Mouse (Mus musculus) stomach, embryonic 15.5 days (tissue): ENCODE results near the gene Dmwd. TPM values are rescaled to one million over a fixed set of nuclear protein-coding genes. Genes with fewer than 3 reads are reported as not detected.
A peak's percentile ranks its signal among the peaks of the same experiment; 100 is the strongest.
"Not testable (repeated sequence)": the region's sequence is repeated elsewhere in the genome, so short reads cannot be mapped to it uniquely, and the experiment has no call there.

Experiments used
- ATAC-seq: fragments of 200-750 bp; cut with Nextera tagmentation; 2 replicates; pipeline ENCODE4 v1.8.0; 2017; ENCODE audit warnings: low read depth, moderate number of reproducible peaks, moderate TSS enrichment; ENCODE audit not compliant: insufficient read depth, low FRiP score
- H3K27ac ChIP-seq: fragments of 300-500 bp; sonication (generic); 2 replicates; pipeline ENCODE4 v1.5.1; 2015; ENCODE audit warnings: mild to moderate bottlenecking, inconsistent platforms
- H3K27me3 ChIP-seq: fragments of 300-500 bp; sonication (generic); replicated peaks from 2 replicates; pipeline ENCODE4 v1.6.1; 2015; ENCODE audit warnings: inconsistent platforms
- H3K36me3 ChIP-seq: fragments of 300-500 bp; sonication (generic); 2 replicates; pipeline ENCODE4 v1.6.1; 2015; ENCODE audit warnings: inconsistent platforms
- H3K4me1 ChIP-seq: fragments of 300-500 bp; sonication (generic); 2 replicates; pipeline ENCODE4 v1.6.1; 2015; ENCODE audit warnings: inconsistent platforms
- H3K4me2 ChIP-seq: fragments of 300-500 bp; sonication (generic); 2 replicates; pipeline ENCODE4 v1.6.1; 2015; ENCODE audit warnings: mild to moderate bottlenecking, inconsistent platforms
- H3K4me3 ChIP-seq: fragments of 300-500 bp; sonication (generic); replicated peaks from 2 replicates; pipeline ENCODE4 v1.5.1; 2015; ENCODE audit warnings: inconsistent platforms
- H3K9ac ChIP-seq: fragments of 300-500 bp; sonication (generic); 2 replicates; pipeline ENCODE4 v1.6.1; 2015; ENCODE audit warnings: inconsistent platforms
- H3K9me3 ChIP-seq: fragments of 300-500 bp; sonication (generic); 2 replicates; pipeline ENCODE4 v1.6.1; 2016; ENCODE audit warnings: inconsistent platforms
- WGBS: fragments of 180-500 bp; shearing (Covaris S2); methylation state at CpG from one replicate; pipeline ENCODE4 v1.1.7; 2015; 5-methylcytosine and 5-hydroxymethylcytosine counted together
- polyA plus RNA-seq: library from polyadenylated mRNA; unstranded; fragments of >200 nt; fragmentation: Nextera tagmentation; extraction: Ambion mirVana; gene quantifications from 2 replicates; pipeline ENCODE4 v1.2.1, GENCODE M21; 2015

Dmwd gene
- polyA plus RNA-seq, 1 experiment from 2014 or later: 13.7 TPM

DNA sequence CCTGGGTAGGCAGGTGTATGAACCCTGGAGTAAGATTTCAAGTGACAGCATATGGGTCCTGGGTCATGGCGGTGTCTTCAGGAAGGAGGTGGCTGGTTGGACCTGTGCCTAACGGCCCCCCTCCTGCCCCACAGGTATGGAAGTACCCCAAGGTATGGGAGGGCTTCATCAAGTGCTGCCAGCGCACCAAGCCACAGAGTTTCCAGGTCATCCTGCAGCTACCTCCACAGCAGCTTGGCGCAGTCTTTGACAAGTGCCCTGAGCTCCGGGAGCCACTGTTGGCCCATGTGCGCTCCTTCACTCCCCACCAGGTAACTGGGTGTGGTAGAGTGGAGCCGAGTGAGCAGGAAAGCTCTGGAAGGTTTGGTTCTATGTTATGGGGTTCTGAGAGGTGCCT, 22.9 kb upstream of the Dmwd start:
- H3K4me1 ChIP-seq: 0 out of 2 replicates have a peak, but pooled peaks cover 5% of the 10 kb centered on the region
- H3K27ac ChIP-seq: no peak overlapping the region
- H3K36me3 ChIP-seq: peaks cover 34% of the 10 kb centered on the region; the same call in 1 of the 2 replicates
- no peak overlapping the region for H3K4me3 ChIP-seq
- H3K9ac ChIP-seq: no peak overlapping the region
- no peaks in the 10 kb centered on the region for H3K27me3 ChIP-seq
- ATAC-seq: no peak
- no peaks in the 10 kb centered on the region for H3K9me3 ChIP-seq
- no peak overlapping the region for H3K4me2 ChIP-seq
- 87% methylated on average over 7 of the region's 7 CpGs for WGBS

DNA sequence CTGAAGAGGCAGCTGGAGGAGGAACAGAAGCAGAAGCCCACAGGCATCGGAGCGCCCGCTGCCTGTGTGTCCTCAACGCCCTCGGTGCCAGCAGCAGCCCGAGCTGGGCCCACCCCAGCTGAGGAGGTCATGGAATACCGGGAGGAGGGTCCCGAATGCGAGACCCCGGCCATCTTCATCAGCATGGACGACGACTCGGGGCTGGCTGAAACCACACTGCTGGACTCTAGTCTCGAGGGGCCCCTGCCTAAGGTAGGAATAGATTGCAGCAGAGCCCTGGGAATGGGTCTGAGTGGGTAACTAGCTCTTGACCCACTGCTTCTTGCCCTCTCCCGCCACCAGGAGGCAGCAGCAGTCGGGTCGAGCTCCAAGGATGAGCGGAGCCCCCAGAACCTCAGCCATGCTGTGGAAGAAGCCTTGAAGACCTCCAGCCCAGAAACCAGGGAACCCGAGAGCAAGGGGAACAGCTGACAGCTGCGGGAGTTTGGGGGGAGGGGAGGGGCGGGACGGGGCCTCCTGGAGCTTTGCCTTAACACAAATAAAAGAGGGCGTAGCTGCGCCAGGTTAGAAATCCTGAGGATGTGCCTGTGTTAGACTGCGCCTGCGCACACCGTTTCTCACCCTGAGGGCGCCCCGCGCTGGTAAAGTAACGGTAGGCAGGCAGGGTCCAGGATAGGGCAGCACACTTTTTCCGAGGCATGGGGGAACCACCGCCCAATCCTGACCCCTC, 21.8 kb upstream of the Dmwd start, which contains the start of gene Rsph6a:
Gene Rsph6a (plus strand): TSS at position 644 of the 730 bp plus-strand sequence.
- Histone ChIP-seq H3K4me2 (peak within 1 kb of the TSS; percentile 37), H3K9me3 (no peaks in the 10 kb centered on the region), H3K27ac (no peak within 1 kb of the TSS), H3K4me1 (0 out of 2 replicates have a peak, but pooled peaks cover 5% of the 10 kb centered on the region), H3K9ac (no peak within 1 kb of the TSS), H3K27me3 (no peaks in the 10 kb centered on the region), H3K36me3 (peaks cover 30% of the 10 kb centered on the region; the same call in 1 of the 2 replicates), H3K4me3 (no peak within 1 kb of the TSS)
- WGBS: 30% methylated on average over 33 of the region's 33 CpGs
- peak; percentile 51; the same call in 1 of the 2 replicates for ATAC-seq

DNA sequence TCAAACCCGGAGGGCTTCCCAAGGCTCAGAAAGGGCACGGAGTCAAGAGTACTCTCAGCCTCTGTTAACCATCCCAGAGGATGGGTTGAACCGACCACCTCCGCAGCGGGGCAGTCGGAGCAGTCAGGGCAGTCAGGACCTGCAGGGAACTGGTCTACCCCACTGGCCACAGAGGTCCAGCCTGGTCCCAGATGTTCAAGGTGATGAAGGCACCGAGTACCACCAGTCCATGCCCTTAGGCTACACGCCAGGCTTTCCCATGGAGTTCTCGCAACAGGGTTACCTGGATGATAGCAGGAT, 21.3 kb upstream of the Dmwd start:
- Histone ChIP-seq H3K36me3 (peaks cover 25% of the 10 kb centered on the region; the same call in 1 of the 2 replicates), H3K9ac (no peak overlapping the region), H3K27me3 (no peaks in the 10 kb centered on the region), H3K4me3 (no peak overlapping the region), H3K4me2 (peak overlapping the region; percentile 37), H3K9me3 (no peaks in the 10 kb centered on the region), H3K27ac (no peak overlapping the region), H3K4me1 (0 out of 2 replicates have a peak, but pooled peaks cover 5% of the 10 kb centered on the region)
- ATAC-seq: no peak
- 70% methylated on average over 9 of the region's 9 CpGs for WGBS

DNA sequence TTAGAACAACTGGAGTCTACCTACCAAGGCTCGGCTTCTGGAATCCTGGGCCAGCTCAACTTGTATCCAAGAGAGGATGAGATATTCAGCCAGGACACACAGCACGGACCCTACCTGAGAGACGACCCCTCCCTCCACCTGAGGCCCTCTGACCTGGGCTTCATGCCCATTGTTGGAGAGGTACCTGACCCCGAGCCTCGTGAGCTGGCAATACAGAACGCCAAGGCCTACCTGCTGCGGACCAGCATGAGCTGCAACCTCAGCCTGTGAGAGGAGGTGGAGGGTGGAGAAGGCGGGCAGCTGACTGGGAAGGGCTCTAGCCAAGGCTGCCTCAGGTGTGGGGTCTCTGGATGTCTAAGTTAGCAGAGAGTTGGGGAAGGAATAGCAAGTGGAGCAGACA, 20.9 kb upstream of the Dmwd start:
- Histone ChIP-seq H3K27me3 (no peaks in the 10 kb centered on the region), H3K4me2 (no peak overlapping the region), H3K9ac (no peak overlapping the region), H3K4me1 (0 out of 2 replicates have a peak, but pooled peaks cover 5% of the 10 kb centered on the region), H3K27ac (no peak overlapping the region), H3K36me3 (peaks cover 21% of the 10 kb centered on the region; the same call in 1 of the 2 replicates), H3K9me3 (no peaks in the 10 kb centered on the region), H3K4me3 (no peak overlapping the region)
- ATAC-seq: no peak
- 87% methylated on average over 8 of the region's 8 CpGs for WGBS

DNA sequence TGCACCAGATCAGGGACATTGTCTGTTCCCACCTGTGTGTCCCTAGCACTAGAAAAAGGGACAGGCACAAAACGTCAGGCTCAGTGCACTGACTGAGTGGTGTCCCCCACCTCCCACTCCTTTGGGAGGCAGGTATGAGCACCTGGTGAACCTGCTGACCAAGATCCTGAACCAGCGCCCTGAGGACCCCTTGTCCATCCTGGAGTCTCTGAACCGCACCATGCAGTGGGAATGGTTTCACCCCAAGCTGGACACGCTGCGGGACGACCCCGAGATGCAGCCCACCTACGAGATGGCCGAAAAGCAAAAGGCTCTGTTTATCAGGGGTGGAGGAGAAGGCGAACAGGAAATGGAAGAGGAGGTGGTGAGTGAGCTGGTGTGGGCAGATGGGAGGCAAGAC, 18.6 kb upstream of the Dmwd start:
- Histone ChIP-seq H3K27me3 (no peaks in the 10 kb centered on the region), H3K4me1 (0 out of 2 replicates have a peak, but pooled peaks cover 5% of the 10 kb centered on the region), H3K4me2 (no peak overlapping the region), H3K9ac (no peak overlapping the region), H3K36me3 (0 out of 2 replicates have a peak, but pooled peaks cover 6% of the 10 kb centered on the region), H3K4me3 (no peak overlapping the region), H3K27ac (no peak overlapping the region), H3K9me3 (no peaks in the 10 kb centered on the region)
- ATAC-seq: no peak
- WGBS: 80% methylated on average over 10 of the region's 10 CpGs

DNA sequence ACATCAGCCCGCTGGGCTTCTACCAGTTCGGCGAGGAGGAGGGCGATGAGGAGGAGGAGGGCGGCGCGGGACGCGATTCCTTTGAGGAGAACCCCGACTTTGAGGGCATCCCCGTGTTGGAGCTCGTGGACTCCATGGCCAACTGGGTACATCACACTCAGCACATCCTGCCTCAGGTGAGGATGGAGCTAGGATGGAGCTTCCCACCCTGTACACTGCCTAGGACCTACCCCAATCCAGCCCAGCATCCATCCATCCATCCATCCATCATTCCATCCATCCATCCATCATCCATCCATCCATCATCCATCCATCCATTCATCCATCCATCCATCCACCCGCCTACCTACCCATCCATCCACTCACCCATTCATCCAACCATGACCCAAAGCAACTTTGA, 10.1 kb upstream of the Dmwd start:
- 43% methylated on average over 13 of the region's 13 CpGs for WGBS
- Histone ChIP-seq H3K9ac (no peak overlapping the region), H3K9me3 (no peaks in the 10 kb centered on the region), H3K36me3 (no peaks in the 10 kb centered on the region), H3K4me2 (peak overlapping the region; percentile 31), H3K27me3 (peaks cover 33% of the 10 kb centered on the region), H3K27ac (no peak overlapping the region), H3K4me1 (no peaks in the 10 kb centered on the region), H3K4me3 (0 out of 2 replicates have a peak overlapping the region, but pooled peaks have one; percentile 1)
- ATAC-seq: no peak

DNA sequence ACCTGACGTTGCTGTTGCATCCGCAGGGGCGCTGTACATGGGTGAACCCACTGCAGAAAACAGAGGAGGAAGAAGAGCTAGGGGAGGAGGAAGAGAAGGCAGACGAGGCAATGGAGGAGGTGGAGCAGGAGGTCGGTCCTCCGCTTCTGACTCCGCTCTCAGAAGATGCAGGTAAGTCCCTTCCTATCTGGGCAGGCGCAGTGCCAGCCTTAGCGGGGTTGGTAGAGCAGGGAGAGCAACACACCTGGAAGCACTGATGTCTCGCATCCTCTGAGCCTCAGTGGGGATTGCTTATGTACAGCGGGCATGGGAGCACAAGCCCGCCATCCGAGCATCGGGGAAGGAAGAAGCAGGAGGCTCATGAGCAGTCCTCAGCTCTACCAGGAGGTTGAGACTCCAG, 9.0 kb upstream of the Dmwd start:
- no peak for ATAC-seq
- no peak overlapping the region for H3K27ac ChIP-seq
- no peak overlapping the region for H3K9ac ChIP-seq
- no peaks in the 10 kb centered on the region for H3K9me3 ChIP-seq
- peaks cover 33% of the 10 kb centered on the region for H3K27me3 ChIP-seq
- no peaks in the 10 kb centered on the region for H3K36me3 ChIP-seq
- H3K4me3 ChIP-seq: no peak overlapping the region
- no peak overlapping the region for H3K4me2 ChIP-seq
- 36% methylated on average over 14 of the region's 14 CpGs for WGBS
- H3K4me1 ChIP-seq: no peaks in the 10 kb centered on the region

DNA sequence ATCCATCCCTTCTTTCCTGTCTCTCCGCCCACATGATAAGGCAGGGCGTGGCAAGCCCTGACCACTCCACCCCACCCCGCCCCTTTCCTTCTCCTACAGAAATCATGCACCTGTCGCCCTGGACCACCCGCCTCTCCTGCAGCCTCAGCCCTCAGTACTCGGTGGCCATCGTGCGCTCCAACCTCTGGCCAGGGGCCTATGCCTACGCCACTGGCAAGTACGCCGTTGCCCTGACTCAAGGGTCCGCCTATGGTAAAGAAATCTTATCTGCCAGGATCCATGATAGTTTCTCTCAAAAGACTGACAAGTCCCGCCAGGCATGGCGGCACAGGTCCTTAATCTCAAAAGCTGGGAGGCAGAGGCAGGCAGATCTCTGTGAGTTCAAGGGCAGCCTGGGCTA, 8.1 kb upstream of the Dmwd start:
- Histone ChIP-seq H3K9ac (no peak overlapping the region), H3K4me1 (no peaks in the 10 kb centered on the region), H3K36me3 (no peaks in the 10 kb centered on the region), H3K27me3 (peaks cover 33% of the 10 kb centered on the region), H3K4me2 (no peak overlapping the region), H3K4me3 (no peak overlapping the region), H3K27ac (no peak overlapping the region), H3K9me3 (no peaks in the 10 kb centered on the region)
- 58% methylated on average over 14 of the region's 14 CpGs for WGBS
- no peak for ATAC-seq

DNA sequence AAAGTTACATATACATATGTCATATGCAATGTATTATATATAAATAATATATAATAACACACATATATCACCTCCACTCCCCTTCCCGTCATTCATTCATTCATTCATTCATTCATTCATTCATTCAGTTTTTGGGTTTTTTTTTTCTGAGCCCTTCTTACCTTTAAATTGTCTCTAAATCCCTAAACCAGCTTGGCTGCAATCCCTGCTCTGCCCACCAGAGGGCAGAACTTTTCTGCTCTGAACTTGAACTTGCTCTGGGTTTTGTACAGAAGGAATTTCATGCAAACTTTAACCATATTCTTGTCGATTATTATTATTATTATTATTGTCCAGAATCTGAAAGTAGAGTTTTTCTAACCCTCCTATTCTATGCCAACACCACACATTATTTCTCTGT, 7.3 kb upstream of the Dmwd start:
- H3K9me3 ChIP-seq: no peaks in the 10 kb centered on the region
- H3K36me3 ChIP-seq: no peaks in the 10 kb centered on the region
- no peak overlapping the region for H3K9ac ChIP-seq
- H3K4me3 ChIP-seq: no peak overlapping the region
- no peak overlapping the region for H3K4me2 ChIP-seq
- peaks cover 33% of the 10 kb centered on the region for H3K27me3 ChIP-seq
- H3K4me1 ChIP-seq: no peaks in the 10 kb centered on the region
- 5% methylated on average over 2 of the region's 2 CpGs for WGBS
- no peak for ATAC-seq
- no peak overlapping the region for H3K27ac ChIP-seq

DNA sequence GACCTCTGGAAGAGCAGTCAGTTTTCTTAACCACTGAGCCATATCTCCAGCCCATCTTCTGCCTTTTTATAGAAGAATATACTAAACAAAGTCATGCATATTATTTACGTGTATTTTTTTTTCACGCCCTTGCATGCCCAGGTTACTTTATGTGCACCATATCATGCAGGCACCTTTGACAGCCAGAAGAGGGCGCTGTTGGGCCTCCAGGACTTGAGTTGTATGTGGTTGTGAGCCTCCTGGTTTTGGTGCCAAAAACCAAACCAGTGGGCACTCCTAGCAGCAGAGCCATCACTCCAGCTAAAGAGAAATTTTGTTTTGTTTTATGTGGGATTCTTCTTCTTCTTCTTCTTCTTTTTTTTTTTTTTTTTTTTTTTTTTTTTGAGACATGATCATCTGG, 6.5 kb upstream of the Dmwd start:
- 41% methylated on average over 3 of the region's 3 CpGs for WGBS
- H3K4me3 ChIP-seq: no peak overlapping the region
- no peak overlapping the region for H3K4me2 ChIP-seq
- ATAC-seq: no peak
- no peak overlapping the region for H3K27ac ChIP-seq
- peaks cover 30% of the 10 kb centered on the region for H3K27me3 ChIP-seq
- no peaks in the 10 kb centered on the region for H3K9me3 ChIP-seq
- no peaks in the 10 kb centered on the region for H3K4me1 ChIP-seq
- H3K36me3 ChIP-seq: no peaks in the 10 kb centered on the region
- H3K9ac ChIP-seq: no peak overlapping the region

DNA sequence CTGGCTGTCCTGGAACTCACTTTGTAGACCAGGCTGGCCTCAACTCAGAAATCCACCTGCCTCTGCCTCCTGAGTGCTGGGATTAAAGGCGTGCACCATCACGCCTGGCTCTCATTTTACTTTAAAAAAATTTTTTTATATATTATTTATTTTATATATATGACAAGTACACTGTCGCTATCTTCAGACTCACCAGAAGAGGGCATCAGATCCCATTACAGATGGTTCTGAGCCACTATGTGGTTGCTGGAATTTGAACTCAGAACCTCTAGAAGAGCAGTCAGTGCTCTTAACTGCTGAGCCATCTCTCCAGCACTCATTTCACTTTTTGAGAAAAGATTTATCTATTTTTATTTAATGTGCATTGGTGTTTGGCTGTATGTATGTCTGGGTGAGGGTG, 5.0 kb upstream of the Dmwd start:
- WGBS: 44% methylated on average over 3 of the region's 3 CpGs
- peaks cover 14% of the 10 kb centered on the region for H3K27me3 ChIP-seq
- H3K4me3 ChIP-seq, H3K36me3 ChIP-seq, H3K9me3 ChIP-seq, H3K4me1 ChIP-seq, H3K27ac ChIP-seq, H3K9ac ChIP-seq, ATAC-seq, H3K4me2 ChIP-seq: not testable (repeated sequence)

DNA sequence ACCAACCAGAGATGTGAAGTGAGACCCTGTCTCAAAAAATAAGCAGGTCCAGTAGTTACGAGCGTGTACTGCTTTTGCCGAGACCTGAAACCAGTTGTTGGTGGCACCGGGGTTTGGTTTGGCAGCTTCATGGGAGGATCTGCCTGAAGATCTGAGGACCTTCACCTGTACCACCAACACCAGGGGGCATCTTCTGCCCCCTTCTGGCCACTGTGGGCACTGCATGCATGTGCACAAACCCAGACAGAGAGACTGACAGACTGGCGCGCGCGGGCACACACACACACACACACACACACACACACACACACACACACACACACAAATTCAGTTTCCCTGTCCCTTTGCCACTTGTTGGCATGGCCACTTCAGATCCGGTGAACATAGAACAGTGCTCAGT, 2.5 kb upstream of the Dmwd start:
- peaks cover 20% of the 10 kb centered on the region for H3K4me1 ChIP-seq
- 74% methylated on average over 9 of the region's 9 CpGs for WGBS

More for the DNA sequence above, 2.5 kb upstream of the Dmwd start:
- no peak for ATAC-seq
- no peak overlapping the region for H3K27ac ChIP-seq
- H3K4me2 ChIP-seq: no peak overlapping the region
- no peak overlapping the region for H3K9ac ChIP-seq
- H3K4me3 ChIP-seq: no peak overlapping the region
- no peaks in the 10 kb centered on the region for H3K27me3 ChIP-seq
- H3K36me3 ChIP-seq: peaks cover 6% of the 10 kb centered on the region
- H3K9me3 ChIP-seq: no peaks in the 10 kb centered on the region
